Mouse (Mus musculus): ENCODE results near the gene Tac2.

Gene Tac2

GRCm38 (mm10) chr10:127724178-127724577, at the start of gene Tac2:
Tac2 (plus strand) TSS chr10:127724478.
- no peak for DNase-seq

DNA sequence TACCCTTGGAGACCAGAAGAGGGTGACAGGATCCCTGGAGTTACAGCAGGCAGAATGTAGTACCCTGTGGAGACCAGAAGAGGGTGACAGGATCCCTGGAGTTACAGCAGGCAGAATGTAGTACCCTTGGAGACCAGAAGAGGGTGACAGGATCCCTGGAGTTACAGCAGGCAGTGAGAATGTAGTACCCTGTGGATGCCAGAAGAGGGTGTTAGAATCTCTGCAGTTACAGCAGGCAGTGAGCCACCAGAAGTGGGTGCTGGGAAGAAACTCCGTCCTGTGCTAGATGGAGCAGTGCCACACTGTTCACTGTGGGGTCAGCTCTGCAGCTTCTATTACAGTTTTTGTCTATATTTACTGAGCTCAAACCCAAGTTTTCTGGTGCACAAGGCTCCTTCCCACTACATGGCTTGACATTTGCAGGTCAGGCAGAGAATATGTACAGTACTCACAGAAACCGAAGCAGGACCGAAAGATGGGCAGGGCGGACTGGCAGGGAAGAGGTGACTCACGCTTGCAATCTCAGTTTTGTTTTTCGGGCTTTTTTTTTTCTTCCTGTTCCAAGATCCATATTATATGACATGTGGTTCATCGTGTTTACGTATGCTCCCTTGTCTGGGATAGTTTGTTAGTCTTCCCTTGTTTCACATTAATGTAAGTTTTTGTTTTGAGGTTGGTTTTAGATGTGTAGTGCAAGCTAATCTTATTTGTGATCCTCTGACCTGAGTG, 49.3 kb upstream of the Tac2 start:
- peak; percentile 90 to 95 for DNase-seq

GRCm38 (mm10) chr10:127675859-127676398, 48.3 kb upstream of the Tac2 start:
- DNase-seq: no peak

GRCm38 (mm10) chr10:127676691-127677548, 47.4 kb upstream of the Tac2 start:
- DNase-seq: peak; percentile 94 to 95

DNA sequence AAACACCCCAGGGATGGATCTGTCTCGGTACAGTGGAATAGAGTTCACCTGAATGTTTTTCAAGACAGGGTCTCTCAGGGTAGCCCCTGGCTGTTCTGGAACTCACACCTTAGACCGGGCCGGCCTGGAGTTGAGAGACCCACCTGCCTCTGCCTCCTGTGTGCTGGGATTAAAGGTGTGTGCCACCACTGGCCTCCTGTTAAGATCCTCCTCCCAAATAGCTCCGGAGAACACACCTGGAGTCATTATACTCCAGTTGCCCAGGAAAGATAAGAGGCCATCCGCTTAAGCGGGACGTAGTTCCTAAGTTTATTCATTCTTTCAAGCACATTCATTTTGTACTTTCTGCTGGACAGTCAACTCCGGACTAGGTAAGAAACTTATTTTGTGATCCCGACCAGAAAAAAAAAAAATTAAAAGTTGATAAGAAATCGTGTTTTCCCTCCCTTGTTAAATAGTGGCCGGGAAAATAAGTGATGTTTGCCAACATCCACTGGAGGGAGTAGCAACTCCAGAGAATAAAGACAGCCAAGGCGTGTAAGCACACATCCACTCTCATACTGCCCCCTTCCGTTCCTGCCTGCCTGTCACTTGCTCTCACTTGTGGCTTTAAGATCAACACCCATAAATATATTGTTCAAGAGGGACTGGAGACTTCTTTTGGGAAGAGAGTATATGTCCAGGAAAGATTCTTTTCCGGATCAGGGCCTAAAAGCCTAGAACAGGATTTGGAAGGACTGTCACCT, 46.5 kb upstream of the Tac2 start:
- peak; percentile 64 to 79 for DNase-seq

- DNase-seq: no peak
These were observed 45.1 kb upstream of the Tac2 start for GRCm38 (mm10) chr10:127679208-127679607.

DNA sequence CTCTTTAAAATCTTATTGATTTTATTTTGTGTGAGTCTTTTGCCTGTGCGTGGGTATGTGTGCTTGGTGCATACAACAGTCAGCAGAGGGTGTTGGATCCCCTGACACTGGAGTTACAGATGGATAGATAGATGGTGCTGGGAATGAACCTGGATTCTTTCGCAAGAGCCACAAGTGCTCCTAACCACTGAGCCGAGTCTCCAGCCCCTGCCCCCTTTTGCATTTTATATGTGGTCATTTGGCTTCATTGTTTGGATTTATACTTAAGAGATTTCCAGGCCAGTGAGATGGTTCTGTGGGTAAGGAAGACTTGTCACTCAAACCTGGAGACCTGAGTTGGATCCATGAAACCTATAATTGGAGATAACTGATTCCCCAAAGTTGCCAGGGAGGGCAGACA, 44.4 kb upstream of the Tac2 start:
- DNase-seq: no peak

DNA sequence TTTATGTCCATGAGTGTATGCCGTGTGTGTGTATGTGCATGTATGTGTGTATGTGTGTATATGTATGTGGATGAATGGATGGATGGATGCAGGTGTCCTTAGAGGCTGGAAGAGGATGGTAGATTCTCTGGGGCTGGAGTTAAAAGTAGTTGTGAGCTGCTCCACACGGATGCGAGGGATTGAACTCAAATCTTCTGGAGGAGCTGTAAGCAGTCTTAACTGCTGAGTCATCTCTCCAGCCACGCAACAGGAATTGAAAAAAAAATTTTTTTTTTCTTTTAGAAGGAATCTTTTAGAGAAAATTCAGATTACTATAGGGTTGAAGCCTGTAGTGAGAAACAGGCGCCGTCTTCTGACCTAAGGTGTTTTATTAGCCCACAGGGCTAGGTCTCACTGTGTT, 41.4 kb upstream of the Tac2 start:
- DNase-seq: no peak

GRCm38 (mm10) chr10:127691053-127691452, 33.2 kb upstream of the Tac2 start:
- DNase-seq: no peak

DNA sequence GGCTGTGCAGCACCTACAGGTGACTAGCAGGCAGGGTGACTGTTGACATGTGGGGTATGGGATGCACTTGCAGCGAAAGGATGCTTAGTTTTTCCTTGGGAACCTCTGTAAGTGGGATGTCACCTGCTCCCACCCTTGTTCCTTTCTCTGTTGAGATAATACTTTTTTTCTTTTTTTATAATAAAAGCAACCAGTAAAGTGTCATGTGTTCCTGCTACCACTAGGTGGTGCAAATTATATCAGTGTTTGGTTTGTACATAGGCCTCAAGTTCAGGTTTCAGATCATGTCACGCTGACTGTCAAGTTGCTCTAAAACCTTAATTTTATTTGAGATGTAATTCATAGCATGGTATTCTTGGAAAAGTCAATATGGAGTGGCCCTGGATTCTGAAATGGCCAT, 29.6 kb upstream of the Tac2 start:
- DNase-seq: no peak

- no peak for DNase-seq
These were observed 28.5 kb upstream of the Tac2 start for GRCm38 (mm10) chr10:127695775-127696174.

DNA sequence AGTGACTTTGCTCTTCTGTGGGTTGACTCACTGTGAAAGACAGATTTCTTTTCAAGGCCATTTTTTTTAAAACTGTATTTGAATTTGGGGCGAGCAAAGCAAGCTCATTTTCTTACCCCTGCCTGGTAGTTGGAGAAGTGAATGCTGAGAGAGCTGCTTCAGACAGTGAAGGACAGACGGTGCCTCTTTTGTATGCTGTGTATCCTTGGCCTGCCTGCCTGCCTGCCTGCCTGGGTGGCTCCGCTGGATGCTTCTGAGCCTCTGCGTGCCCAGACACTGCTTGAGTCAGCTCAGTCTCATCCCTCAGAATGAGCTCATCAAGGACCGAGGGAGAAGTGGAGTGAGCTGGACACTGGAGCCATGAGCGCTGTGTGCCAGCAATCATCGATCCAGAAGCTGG, 25.3 kb upstream of the Tac2 start:
- DNase-seq: no peak

DNA sequence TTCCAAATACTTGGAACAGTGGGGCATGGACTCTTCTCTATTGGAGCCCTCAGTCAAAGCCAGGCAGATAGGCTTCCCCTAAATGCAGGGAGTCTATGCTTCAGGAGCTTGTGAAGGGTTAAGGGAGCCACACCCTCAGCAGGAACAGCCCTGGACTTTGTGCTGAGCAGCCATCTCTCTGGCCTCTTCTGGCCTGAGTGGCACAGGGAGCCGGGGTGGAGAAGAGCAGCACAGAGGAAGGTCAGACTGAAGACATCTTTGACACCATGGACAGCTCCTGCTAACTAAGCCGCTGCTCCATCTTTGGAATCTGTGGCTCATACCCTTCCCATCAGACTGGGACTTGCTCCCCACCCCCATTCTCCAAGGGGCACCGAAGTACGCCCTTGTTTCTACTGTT, 21.0 kb upstream of the Tac2 start:
- no peak for DNase-seq

DNA sequence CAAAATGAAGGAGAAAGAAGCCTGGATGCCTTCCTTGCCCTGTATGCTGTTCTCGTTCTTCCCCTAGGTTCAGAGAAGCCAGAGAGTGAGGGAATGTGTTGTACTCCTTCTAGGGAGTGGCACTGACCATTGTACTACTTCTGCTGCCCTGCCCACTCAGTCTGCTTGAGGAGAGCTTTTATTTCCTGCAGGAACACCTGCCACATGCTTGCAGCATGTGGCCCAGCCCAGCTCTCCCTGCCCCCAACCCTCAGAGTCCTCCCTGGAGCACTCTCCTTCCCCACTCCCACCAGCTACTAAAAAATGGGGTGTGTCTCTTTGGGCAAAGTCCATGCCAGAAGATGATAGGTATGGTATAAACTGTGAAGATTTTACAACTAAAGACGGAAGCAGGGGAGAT, 20.0 kb upstream of the Tac2 start:
- DNase-seq: no peak

DNA sequence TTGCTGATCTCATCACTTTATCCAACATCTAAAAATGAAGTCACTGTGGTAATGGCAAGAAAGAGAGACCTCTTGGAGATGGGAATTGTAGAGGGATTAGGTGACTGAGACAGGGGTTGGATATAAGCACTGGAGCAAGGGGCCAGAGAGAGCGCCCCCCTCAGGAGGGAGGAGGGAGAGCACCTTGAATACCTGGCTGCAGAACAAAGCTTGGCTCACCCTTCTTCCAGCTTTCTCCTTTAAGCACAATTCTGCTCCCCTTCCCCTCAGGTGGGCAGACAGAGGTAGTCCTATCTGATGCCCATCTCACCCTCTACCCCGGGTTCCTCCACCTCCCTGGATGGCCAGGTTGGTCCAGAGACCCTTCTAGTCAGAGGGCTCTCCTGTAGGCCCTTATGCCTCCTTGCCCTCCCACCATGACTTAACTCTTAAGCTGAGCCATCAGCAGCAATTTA, 19.5 kb upstream of the Tac2 start, which contains the start of gene Myo1a:
TSS of gene Myo1a (plus strand) at position 405 of the 455 bp plus-strand sequence.
- no peak for DNase-seq

- DNase-seq: no peak
These were observed 18.5 kb upstream of the Tac2 start for GRCm38 (mm10) chr10:127705783-127706182.

DNA sequence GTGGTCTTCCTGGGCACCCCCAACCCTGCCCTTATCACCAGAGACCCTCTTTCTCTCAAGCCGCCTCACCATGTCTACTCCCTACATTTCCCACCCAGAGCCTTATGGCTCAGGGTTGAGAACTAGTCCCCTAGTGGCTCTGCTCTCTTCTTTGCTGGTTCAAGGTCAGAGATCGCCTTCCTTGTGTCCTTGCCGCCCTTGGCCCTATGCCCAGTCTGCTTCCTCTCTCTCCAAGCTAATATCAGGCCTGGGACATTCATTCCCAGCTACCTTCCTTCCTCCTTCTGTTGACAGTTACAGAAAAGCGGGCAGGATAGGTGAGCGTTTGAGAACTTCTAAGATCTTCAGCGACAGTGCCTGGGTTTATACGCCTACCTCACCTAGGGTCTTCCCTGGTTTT, 16.6 kb upstream of the Tac2 start:
- DNase-seq: no peak

- no peak for DNase-seq
These were observed 15.4 kb upstream of the Tac2 start for GRCm38 (mm10) chr10:127708850-127709370.

DNA sequence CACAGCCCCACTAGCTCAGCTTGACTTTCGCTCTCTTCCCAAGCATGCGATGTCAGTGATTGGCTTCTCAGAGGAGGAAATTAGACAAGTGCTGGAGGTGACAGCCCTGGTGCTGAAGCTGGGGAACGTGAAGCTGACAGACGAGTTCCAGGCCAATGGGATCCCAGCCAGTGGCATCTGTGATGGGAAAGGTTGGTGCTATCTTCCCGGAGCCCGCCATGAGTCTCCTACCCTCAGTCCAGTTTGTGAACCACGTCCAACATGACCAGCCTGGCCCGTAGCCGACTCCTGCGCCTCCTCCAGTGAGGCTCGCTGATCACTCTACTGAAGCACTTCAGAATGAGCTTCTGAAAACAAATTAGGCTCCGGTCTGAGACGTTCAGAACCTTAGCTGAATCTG, 13.9 kb upstream of the Tac2 start:
- DNase-seq: no peak

- DNase-seq: no peak
These were observed 11.5 kb upstream of the Tac2 start for GRCm38 (mm10) chr10:127712736-127713135.

DNA sequence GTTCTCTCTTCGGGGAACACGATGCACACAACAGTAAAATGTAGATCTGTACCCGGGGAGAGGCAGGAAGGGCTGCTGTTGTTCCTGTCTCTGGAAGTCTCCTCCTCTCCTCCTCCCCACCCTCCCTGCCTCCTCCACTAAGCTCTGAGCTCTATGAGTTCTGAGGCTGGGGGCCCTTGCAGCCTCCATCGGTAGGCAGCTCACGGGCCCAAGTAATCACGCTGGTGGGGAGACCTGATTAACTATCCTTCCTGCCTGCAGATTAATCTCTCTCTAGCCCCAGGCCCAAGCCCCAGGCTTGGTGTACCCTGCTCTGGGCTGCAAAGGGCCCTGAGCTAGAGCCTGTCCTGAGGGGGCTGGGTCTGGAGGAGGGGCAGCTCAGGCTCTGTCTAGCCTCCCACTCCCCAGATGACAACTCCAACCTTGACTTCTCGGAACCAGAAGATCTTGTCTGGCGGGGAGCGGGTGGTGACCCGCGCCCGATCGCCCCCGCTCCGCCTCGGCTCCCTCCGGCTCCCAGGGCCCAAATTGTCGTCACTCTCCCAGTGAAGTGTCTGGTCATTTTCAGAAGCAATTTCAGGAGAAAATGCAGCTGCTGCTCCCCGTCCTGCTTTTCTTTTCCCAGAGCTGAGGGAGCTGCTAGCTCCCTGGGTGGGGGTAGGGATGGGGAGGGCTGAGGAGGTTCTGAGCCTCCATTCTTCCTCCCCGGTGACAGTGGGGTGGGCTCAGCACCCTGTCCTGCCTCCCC, 2.4 kb upstream of the Tac2 start:
- DNase-seq: no peak

DNA sequence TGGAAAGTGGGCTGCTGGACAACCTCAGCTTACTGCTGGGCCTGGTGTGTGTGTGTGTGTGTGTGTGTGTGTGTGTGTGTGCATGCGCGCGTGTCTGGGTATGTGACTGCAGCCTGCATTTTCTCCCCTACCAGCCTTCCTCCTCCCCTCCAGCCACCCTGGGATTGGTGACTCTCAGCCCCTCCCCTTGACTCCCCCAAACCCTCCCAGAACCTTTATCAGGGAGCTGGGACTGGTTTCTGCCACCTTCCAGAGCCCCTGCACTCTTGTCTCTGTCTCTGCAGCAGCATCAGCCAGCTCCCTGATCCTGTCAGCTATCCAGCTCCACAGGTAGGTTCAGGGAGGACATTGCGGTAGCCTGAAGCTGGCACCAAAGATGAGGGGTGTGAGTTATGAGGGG, 858 bp downstream of the Tac2 start:
- no peak for DNase-seq

Measured in lung, adult 18-20 months (tissue).